ENCODE assay signal across 11 mouse cellular contexts in the genomic region with DNA sequence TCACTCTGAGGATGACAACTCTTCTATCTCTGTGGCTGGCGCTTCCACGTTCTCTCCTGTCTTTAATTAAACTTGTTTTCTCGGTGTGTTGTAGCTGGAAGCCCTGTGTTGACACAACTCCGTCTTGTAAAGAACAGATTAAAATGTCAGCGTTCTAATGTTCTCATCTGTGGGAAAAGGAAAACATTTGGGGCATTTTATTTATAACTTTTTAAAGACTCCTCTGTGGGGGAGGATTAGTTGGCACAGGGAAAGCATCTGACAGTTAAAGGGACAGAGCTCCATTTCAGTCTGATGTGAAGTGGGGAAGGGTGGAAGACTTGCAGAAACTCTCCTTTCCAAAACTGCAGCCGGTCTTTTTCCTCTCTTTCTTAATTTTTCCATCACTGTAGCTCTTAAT.
DNase-seq lines count a peak whose midpoint lies in the region; ATAC-seq lines count a peak whose summit lies in the region.
"Had no signal": no experiment of that assay in that cellular context is flagged by ENCODE, and none has a peak within 500 bp of the region (broad histone marks: within the 10 kb centered on the region; RNA-seq: fewer than 3 reads in every experiment).

No protein-coding gene starts in this region.

- 6% methylated on average over 6 of the region's 6 CpGs for WGBS in kidney, embryonic 16.5 days
- 48% methylated on average over 6 of the region's 6 CpGs for WGBS in neural tube, embryonic 13.5 days

- intact Hi-C loops in heart, postnatal 10 days (cut with DNase I) = loop anchor here (1.0 kb wide), 1 partner anchor 24 kb away; no protein-coding TSS in a partner anchor

- no peaks in the 10 kb centered on the region for H3K36me3 ChIP-seq in kidney, embryonic 16.5 days (ENCODE audit: insufficient read depth, low read length)
- no peaks in the 10 kb centered on the region for H3K36me3 ChIP-seq in neural tube, embryonic 13.5 days
- H3K36me3 ChIP-seq: forebrain, embryonic 10.5 days had no signal

- no peak for ATAC-seq in kidney, embryonic 16.5 days (ENCODE audit: low FRiP score, low TSS enrichment)
- no peak for ATAC-seq in neural tube, embryonic 13.5 days (ENCODE audit: low read depth)

- no peaks in the 10 kb centered on the region for H3K9me3 ChIP-seq in kidney, embryonic 16.5 days (ENCODE audit: low read length)
- no peaks in the 10 kb centered on the region for H3K9me3 ChIP-seq in neural tube, embryonic 13.5 days
- H3K9me3 ChIP-seq: forebrain, embryonic 10.5 days had no signal

- 0 out of 2 replicates have a peak overlapping the region, but pooled peaks have one; percentile 32 for H3K27ac ChIP-seq in kidney, embryonic 16.5 days (ENCODE audit: low read length)
- H3K27ac ChIP-seq in neural tube, embryonic 13.5 days (replicated peaks) = no peak overlapping the region
- H3K27ac ChIP-seq: forebrain, embryonic 10.5 days had no signal

- H3K9ac ChIP-seq in kidney, embryonic 16.5 days (replicated peaks; ENCODE audit: low read length) = no peak overlapping the region
- no peak overlapping the region for H3K9ac ChIP-seq in neural tube, embryonic 13.5 days

- no peaks in the 10 kb centered on the region for H3K27me3 ChIP-seq in kidney, embryonic 16.5 days (ENCODE audit: insufficient read depth, low read length)
- H3K27me3 ChIP-seq in neural tube, embryonic 13.5 days = no peaks in the 10 kb centered on the region

- no peak overlapping the region for H3K4me3 ChIP-seq in kidney, embryonic 16.5 days (ENCODE audit: low read length)
- no peak overlapping the region for H3K4me3 ChIP-seq in neural tube, embryonic 13.5 days
- H3K4me3 ChIP-seq: forebrain, embryonic 10.5 days had no signal

- no peak for DNase-seq in kidney, postnatal 10 days
- no peak for DNase-seq in neural tube, embryonic 10.5 days (ENCODE audit: extremely low spot score, low spot score)
- DNase-seq in heart, postnatal 10 days = peak; percentile 9 to 27
- no peak for DNase-seq in adrenal gland, adult (ENCODE audit: inconsistent age in 2 of 2, low spot score in 1 of 2)
- no peak for DNase-seq in cerebellum, postnatal 25 days
- DNase-seq: adrenal gland, adult 2 months; cerebellum, postnatal 10 days; thymus, postnatal 4 days had no signal

- H3K4me2 ChIP-seq in kidney, embryonic 16.5 days (replicated peaks; ENCODE audit: low read depth, low read length) = peak overlapping the region; percentile 40
- peak overlapping the region; percentile 17; the same call in 1 of the 2 replicates for H3K4me2 ChIP-seq in neural tube, embryonic 13.5 days

- H3K4me1 ChIP-seq in kidney, embryonic 16.5 days (ENCODE audit: insufficient read depth, low read length) = peaks cover 27% of the 10 kb centered on the region
- H3K4me1 ChIP-seq in neural tube, embryonic 13.5 days (replicated peaks) = peaks cover 31% of the 10 kb centered on the region

Comparison
In these comparisons a context has a peak if more than half of its experiments do, and no peak if none do; other contexts are left out.
1. DNase-seq: peak in heart, postnatal 10 days (2 of 2); none in kidney, postnatal 10 days (single experiment), neural tube, embryonic 10.5 days (single experiment), adrenal gland, adult (0 of 2) and cerebellum, postnatal 25 days (0 of 2).